Mouse (Mus musculus): ENCODE data around the gene Zswim5.

Zswim5 gene

DNA sequence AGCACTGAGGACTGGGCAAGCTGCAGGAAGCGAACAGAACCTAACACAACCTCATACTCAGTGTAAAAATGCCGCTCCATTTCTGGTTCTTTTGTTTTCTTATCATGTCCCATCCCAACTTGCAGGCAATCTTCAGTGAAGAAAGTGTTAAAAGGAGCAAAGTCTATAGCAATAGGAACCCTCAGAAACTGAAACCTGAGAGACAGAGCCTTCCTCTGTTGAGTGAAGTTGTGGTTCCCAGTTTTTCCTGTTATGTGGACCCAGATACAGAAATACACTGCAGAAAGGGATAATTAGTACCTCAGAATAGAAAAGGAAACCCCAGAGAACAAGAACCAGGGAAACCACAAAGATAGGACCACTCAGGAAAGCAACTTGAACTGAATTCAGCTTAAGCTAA lies 36.1 kb downstream of the Zswim5 start:
- DNase-seq (ENCODE audit: low spot score in 2 of 2), result no peak

DNA sequence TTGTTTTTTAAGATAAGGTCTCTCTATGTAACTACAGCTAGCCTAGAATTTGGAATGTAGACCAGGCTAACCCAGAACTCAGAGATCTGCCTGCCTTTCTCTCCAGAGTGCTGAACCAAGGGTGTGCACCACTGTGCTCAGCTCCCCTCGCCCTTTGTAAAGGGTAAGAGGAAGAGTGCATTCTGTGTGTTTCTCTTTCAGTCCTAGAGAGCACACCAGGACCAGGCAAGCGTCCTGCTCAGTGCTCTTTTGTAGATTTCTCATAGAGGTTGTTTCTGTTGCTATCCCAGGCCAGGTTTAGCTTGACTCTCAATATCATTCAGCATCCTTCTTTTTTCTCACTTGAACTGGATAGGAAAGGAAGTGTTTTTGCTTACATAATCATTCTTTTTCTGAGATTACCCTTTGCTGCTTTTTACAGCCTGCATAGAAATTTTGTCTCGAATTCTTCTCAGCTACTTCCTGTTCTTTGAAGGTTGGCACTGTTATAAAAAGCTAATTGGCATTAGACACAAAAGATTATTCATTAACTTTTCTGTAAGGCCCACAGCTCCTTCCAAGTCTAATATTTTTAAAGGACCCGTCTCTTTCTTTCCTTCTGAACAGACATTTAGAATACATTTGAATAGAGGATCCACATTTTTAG lies 51.0 kb downstream of the Zswim5 start:
- no peak for DNase-seq (ENCODE audit: low spot score in 2 of 2)

DNA sequence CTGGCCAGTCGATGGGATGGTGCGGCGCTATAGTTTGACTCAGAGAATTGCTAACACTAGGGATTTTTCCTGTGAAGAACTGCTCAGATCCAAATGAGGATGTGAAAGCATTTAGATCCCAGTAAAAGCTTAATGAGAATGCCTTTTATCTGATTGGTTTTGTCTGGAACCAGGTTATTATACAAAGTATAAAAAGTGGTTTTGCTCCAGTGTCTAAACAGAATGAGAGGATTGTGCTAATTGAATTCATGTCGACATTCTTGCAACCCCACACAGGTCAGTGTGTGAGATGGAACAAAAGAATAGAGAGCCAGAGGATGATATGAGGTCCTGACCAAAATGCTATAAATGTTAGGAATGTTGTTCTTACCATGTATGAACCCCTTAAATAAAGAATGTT lies 62.4 kb downstream of the Zswim5 start:
- DNase-seq (ENCODE audit: low spot score in 2 of 2), result no peak

DNA sequence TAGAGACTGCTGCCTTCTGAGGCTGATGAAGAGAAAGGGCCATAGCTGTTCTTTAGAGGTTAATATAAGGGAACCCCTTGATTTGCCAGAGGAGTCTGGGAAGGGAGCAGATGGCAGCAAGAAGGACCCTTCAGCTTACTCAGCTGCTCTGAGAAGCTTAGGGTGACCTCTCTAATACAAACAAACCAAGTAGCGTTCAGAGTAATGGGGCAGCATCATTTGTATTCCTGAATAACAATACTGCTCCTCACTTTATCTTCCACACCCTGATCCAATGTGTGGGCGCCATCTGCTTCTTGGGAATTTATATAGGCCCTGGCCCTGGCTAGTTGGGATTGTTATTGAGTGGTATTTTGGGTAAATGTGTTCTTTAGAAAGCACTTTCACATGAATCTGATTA lies 65.5 kb downstream of the Zswim5 start:
- DNase-seq (ENCODE audit: low spot score in 2 of 2), result no peak

DNA sequence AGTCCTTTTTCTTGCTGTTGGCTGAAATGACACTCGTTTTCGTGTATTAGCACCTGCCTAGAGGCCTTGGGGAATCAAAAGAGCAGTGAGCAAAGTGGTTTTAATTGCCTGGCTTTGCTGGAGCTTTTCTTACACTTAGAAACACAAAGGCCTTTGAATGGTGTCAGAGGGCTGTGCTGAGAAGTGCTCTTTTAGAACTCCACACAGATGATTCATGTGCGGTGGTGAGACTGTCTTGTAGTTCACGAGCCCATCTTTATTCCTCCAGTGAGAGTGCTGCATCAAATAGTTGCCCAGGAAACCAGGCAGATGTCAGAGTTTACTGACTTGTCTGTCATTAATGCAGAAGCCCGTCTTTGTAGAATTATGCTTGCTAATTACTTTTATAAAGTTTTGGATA lies 66.9 kb downstream of the Zswim5 start:
- DNase-seq (ENCODE audit: low spot score in 2 of 2), result no peak

DNA sequence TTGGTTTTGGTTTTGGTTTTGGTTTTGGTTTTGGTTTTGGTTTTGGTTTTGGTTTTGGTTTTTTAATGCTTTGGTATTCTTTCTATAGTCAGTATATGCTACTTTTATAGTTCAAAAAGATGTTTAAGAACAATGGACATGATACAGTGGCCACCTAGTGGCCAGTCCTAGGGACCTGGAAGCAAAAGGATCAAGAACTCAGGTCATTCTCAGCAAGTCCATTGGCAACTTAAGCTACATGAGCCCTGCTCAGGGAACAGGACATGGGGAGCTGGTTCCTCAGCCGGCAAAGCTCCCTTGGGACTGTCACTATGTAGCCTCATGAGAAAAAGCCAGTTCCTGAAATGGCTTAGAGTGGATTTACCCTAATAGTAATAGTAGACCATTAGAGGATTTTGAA lies 74.5 kb downstream of the Zswim5 start:
- DNase-seq (ENCODE audit: low spot score in 2 of 2), result no peak

DNA sequence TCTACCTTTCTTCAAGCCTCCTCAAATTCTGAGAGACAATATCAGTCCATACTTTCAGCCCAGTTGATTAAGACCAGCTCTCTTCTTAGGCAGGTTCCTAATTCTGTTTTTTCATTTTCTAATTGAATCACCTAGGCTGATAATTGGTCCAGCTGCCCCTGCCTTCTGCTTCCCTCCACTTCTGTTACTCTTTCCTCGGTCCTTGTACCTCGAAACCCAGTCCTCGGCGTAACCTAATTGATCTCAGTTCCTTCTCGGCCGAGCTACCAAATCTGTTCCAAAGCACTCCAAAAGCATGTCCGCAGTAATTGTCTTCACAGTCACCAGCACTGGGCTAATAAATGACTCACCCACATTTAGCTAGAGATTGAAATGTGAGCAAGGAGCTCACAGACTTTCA lies 77.8 kb downstream of the Zswim5 start:
- no peak for DNase-seq (ENCODE audit: low spot score in 2 of 2)

DNA sequence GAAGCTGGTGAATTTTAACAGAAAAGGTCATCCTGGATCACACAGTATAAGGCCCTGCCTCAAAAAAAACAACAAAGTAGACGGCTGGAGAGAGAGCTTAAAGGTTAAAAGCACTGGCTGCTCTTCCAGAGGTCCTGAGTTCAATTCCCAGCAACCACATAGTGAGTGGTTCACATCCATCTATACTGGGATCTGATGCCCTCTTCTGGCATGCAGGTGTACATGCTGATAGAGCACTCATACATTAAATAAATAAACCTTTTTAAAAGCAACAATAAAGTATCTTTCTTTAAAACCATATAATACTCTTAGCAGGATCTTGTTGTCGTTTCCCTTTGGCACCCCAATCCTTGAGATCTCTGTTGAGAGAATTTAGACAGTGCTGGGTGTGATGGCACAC lies 99.3 kb downstream of the Zswim5 start:
- no peak for DNase-seq (ENCODE audit: low spot score in 2 of 2)

DNA sequence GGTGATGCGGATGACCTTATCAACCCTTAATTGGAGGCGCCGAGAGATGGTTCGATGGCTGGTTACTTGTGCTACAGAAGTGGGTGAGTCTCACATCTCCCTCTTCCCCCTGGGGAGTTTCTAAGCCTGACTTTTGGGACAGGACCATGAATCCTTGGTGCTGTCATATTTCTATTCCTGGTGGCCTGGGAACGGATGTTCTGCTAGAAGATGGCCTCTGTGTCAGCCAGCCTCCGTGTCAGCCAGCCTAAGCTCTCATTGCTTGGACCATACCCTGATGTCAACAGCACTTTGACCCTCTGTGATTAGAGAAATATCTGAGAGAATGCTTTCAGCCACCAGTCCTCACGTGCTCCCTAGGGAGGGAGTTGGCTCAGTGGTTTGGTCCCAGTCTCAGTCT lies 108.5 kb downstream of the Zswim5 start:
- DNase-seq (ENCODE audit: low spot score in 2 of 2), result no peak

DNA sequence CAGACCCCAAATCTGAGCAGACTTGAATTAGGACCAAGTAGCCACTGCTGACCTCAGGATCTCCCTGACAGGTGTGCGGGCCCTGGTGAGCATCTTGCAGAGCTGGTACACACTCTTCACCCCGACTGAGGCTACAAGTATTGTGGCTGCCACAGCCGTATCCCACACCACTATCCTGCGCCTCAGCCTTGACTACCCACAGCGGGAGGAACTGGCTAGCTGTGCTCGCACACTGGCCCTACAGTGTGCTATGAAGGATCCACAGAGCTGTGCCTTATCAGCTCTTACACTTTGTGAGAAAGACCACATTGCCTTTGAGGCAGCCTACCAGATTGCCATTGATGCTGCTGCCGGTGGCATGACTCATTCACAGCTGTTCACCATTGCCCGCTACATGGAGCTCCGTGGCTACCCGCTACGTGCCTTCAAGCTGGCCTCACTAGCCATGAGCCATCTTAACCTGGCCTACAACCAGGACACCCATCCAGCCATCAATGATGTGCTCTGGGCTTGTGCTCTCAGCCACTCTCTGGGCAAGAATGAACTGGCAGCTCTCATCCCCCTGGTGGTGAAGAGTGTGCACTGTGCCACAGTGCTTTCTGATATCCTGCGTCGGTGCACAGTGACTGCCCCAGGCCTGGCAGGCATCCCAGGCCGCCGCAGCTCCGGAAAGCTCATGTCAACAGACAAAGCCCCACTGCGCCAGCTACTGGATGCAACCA lies 109.4 kb downstream of the Zswim5 start:
- peak; percentile 20 to 51 for DNase-seq (ENCODE audit: low spot score in 2 of 2)

DNA sequence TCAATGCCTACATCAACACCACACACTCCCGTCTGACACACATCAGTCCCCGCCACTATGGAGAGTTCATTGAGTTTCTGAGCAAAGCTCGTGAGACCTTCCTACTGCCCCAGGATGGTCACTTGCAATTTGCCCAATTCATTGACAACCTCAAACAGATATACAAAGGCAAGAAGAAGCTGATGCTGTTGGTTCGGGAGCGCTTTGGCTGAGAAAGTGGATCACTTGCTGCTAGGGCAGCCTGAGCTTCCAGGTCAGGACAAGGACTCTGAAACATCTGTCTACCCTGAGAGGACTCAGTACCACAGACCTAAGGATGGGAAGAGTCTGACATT lies 109.9 kb downstream of the Zswim5 start:
- no peak for DNase-seq (ENCODE audit: low spot score in 2 of 2)

DNA sequence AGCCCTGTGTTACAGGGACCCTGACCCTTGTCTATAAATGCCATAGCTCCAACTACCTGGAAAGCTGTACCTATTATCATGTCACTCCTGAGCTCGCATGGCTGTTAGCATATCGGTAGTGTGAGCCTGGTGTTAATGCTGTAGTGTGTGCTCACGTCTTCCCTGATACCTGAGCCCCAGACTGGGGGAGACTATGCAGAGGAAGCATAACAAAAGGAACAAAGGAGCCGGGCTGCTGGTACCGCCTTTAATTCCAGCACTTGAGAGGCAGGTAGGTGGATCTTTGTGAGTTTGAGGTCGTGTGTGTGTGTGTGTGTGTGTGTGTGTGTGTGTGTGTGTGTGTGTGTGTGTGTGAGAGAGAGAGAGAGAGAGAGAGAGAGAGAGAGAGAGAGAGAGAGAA lies 112.6 kb downstream of the Zswim5 start:
- DNase-seq (ENCODE audit: low spot score in 2 of 2), result no peak

DNA sequence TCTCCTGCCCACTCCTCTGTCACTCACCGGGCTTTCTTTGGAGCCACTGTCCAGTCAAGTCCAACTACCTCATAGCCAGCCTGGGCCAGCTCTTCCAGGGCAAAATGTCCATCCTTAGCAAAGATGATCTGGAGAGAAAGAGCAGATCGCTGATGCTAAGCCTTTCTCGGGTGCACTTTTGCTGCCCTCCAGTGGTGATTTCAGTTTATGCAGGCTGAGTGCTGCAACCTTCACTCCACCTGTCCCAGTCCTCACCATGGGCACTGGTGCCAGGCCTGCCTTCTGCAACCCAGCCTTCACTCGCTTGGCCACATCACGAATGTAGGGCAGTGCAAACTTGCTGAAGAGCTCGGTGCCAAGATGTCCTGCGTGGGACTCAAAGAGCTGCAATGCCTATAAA lies 114.2 kb downstream of the Zswim5 start:
- DNase-seq (ENCODE audit: low spot score in 2 of 2), result peak; percentile 66 to 79

DNA sequence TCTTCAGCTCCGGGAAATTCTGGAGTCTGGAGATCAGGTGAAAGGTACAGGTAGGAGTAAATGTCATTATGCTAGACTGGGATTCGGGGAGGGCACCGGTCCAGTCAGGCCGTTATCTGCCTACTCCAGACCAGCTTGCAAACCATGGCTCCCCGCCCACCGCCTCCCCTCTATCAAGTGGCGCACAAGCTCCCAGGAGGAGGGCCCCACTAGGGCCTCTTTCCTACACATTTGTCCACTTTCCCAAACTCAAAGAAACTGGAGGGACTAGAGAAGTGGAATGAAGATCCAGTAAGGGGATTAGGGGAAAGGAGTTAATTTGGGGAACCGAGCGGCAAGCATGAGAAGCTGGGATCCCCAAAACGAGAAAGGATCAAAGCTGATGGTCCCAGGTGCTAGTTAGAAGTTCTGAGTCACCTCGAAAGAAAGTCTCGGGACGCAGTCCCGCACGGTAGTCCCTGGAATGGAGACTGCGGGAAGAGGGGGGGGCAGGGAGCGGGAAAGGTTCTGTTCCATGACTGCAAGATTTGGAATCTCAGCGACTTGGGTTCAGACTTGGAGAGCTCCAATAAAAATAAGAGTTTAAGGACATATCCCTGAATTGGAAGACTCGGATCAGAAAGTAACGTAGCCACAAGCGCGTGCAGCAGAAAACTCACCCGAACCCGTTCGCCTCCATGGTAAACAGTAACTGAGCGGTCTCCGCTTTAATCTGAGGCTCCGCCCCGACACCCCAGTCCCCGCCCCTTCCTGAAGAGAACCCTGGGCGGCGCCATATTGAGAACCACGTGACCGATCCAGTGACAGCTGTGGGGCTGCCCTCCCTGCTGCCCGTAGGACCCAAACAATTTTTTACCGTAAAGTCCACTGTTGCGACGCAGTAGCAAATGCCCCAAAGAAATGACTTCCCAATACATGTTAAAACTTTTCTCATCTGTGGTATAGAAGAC lies 116.8 kb downstream of the Zswim5 start, which contains the start of gene Urod:
Gene Urod, minus strand, starts transcription at position 742 of the 950 bp plus-strand sequence.
- DNase-seq (ENCODE audit: low spot score in 2 of 2), result peak; percentile 94 to 96

DNA sequence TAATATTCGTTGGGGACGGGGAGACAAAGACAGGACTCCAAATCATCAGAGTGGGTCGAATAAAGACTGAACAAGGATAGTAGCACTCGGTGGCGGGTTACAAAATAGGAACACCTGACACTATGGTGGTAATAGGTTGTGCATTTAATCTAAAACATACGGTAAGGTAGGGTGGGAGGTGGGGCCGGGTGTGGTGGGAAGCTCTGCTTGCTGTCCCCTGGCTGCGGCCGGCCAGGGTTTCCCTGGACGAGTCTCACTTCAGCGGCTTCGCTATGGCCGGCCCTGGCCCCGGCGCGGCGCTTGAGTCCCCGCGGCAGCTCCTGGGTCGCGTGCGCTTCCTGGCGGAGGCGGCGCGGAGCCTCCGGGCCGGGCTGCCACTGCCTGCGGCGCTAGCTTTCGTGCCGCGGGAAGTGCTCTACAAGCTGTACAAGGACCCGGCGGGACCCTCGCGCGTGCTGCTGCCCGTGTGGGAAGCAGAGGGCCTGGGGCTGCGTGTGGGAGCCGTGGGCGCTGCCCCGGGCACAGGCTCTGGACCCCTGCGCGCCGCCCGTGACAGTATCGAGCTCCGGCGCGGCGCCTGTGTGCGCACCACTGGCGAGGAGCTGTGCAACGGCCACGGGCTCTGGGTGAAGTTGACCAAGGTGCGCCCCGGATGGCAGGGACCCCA lies 118.1 kb downstream of the Zswim5 start, which contains the start of gene Hectd3:
Gene Hectd3, plus strand, starts transcription at position 187 of the 667 bp plus-strand sequence.
- peak; percentile 41 to 53 for DNase-seq (ENCODE audit: low spot score in 2 of 2)

DNA sequence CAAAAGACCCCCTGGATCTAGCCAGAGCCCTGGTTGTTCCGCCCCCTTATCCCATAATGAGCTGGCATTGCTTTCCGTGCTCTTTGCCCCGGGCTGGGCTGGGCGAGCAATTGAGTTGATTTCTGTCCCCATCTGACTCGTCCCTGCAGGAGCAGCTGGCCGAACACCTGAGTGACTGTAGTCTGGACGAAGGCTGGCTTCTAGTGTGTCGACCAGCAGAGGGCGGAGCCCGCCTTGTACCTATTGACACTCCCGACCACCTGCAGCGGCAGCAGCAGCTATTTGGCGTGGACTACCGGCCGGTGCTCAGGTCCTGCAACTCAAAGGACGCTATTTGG lies 118.6 kb downstream of the Zswim5 start:
- peak; percentile 18 to 39 for DNase-seq (ENCODE audit: low spot score in 2 of 2)

DNA sequence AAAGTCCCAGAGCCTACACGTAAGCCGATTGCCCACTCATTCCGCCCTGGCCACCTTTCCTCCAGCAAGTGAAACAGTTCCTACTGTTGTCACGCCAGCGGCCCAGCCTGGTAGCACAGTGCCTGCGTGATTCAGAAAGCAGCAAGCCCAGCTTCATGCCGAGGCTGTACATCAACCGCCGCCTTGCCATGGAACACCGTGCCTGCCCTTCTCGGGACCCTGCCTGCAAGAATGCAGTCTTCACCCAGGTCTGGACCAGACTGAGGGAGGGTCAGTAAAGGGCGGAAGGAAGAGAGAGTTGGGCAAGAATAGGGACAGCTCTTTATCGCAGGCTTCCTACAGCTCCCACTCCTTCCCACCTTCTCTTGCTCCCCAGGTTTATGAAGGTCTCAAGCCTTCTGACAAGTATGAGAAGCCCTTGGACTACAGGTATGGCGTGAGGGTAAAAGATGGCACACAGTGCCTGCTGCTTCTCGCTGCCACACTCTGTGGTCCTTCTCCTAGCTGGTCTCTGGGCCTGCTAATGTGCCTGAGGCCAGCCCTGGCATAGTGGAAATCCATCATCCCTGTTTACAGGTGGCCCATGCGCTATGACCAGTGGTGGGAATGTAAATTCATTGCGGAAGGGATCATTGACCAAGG lies 122.5 kb downstream of the Zswim5 start:
- no peak for DNase-seq (ENCODE audit: low spot score in 2 of 2)

DNA sequence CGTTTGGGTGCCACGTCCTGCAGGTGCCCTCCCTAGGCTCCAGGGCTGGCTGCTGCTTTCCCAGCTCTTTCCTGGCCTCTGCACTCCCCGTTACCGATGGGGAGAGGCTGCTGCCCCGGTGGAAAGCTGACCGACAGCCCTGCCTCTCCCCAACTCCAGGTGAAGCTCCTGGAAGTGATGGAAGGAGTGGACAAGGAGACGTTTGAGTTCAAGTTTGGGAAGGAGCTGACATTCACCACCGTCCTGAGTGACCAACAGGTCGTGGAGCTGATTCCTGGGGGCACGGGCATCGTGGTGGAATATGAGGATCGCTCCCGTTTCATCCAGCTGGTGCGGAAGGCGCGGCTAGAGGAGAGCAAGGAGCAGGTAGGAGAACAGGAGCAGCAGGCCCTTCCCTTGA lies 124.8 kb downstream of the Zswim5 start:
- DNase-seq (ENCODE audit: low spot score in 2 of 2), result no peak

DNA sequence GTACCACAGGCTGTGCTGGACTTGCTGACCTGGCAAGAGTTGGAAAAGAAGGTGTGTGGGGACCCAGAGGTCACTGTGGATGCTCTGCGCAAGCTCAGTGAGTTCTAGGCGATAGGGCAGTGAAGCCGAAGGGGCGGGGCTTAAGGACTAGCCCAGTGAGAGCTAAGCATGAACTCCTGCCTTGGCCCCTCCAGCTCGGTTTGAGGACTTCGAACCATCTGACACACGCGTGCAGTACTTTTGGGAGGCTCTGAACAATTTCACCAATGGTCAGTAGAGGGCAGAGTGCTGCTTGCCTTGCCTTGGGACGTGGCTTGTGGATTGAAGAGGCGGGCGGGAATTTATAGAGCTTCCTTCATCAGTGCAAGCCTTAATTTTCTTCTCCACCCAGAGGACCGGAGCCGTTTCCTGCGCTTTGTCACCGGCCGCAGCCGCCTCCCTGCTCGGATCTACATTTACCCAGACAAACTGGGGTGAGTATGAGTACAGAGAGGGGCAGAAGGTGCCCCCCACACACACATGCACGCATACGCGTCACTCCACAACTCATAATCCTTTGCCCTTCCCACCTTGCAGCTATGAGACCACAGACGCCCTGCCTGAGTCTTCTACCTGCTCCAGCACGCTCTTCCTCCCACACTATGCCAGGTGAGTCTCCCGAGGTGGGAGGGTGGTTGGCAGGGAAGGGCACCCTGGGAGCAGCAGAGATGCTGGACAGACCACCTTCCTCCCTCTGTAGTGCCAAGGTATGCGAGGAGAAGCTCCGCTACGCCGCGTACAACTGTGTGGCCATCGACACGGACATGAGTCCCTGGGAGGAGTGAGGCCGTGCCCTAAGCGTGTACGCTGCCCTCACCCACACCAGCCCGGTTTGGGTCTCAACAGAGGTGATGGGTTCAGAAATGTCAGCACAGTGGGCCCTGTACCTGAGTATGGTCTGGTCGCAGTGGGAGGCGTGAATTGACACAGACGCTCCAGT lies 125.7 kb downstream of the Zswim5 start:
- DNase-seq (ENCODE audit: low spot score in 2 of 2), result peak in 1 of 2 experiments; percentile 32

DNA sequence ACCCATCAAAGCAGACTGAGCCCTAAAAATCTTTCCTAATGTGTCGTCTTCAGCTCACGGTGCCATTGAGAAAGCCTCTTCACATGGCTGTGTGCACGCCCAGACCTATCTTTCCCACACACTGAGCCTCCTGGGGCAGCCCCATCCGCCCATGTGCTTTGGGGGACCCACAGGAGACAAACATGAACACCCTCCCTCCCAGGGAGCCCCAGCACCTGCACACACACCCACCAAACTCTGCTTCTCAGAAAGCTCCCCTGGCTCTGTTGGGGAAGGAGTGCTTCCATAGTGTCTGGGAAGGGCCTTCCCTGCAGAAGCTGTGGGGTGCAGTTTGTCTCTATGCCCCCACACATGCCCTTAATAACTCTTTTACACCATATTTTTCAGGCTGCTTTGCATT lies 127.5 kb downstream of the Zswim5 start:
- peak in 1 of 2 experiments; percentile 28 for DNase-seq (ENCODE audit: low spot score in 2 of 2)
